Mouse (Mus musculus): ENCODE data around the gene Krtcap2. TPM values are rescaled to one million over a fixed set of nuclear protein-coding genes. Genes with fewer than 3 reads are reported as not detected.

Krtcap2 gene
- polyA plus RNA-seq, 1 experiment from 2014 or later: 282 TPM

DNA sequence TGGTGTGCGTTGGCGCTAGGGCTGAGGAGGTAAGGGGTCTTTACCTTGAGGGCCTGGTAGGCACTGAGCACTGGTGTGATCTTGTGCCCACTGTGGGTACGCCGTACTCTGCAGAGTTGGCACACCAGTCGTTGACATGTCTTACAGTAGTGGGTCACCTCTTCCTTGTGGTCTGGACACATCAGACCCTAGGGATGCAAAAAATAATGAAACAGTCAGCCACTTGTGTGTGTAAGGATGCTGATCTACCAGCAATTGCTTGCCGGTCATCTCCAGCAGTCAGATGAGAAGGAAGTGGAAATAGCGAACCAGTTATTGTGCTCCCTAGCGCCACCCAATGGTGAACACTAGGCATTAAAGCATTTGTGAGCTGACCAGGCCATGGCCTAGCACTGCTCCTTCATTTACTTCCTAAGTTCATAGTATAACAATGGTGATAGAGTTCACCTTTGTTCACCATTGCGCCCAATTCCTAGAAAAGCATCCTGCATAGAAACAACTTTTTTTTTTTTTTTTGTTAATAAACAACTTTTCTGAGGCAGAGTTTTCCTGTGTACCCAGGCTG lies 3.4 kb upstream of the Krtcap2 start:
- peak; percentile 64 for DNase-seq (ENCODE audit: low spot score)
- Histone ChIP-seq H3K27me3 (ENCODE audit: low read depth, poor library complexity, severe bottlenecking) (peaks cover 28% of the 10 kb centered on the region), H3K36me3 (peaks cover 25% of the 10 kb centered on the region), H3K9me3 (replicated peaks) (no peaks in the 10 kb centered on the region), H3K4me3 (no peak overlapping the region), H3K27ac (replicated peaks) (no peak overlapping the region), H3K4me1 (peaks cover 49% of the 10 kb centered on the region)
- WGBS: 74% methylated on average over 9 of the region's 9 CpGs

GRCm38 (mm10) chr3:89243609-89244008 lies 2.2 kb upstream of the Krtcap2 start:
- peak; percentile 58 for DNase-seq (ENCODE audit: low spot score)
- peaks cover 28% of the 10 kb centered on the region for H3K27me3 ChIP-seq (ENCODE audit: low read depth, poor library complexity, severe bottlenecking)
- H3K4me3 ChIP-seq: peak overlapping the region; percentile 86
- H3K9me3 ChIP-seq (replicated peaks): no peaks in the 10 kb centered on the region
- peaks cover 51% of the 10 kb centered on the region for H3K4me1 ChIP-seq
- peaks cover 25% of the 10 kb centered on the region for H3K36me3 ChIP-seq
- 8% methylated on average over 14 of the region's 14 CpGs for WGBS
- H3K27ac ChIP-seq (replicated peaks): peak overlapping the region; percentile 93; the same call in 1 of the 2 replicates

DNA sequence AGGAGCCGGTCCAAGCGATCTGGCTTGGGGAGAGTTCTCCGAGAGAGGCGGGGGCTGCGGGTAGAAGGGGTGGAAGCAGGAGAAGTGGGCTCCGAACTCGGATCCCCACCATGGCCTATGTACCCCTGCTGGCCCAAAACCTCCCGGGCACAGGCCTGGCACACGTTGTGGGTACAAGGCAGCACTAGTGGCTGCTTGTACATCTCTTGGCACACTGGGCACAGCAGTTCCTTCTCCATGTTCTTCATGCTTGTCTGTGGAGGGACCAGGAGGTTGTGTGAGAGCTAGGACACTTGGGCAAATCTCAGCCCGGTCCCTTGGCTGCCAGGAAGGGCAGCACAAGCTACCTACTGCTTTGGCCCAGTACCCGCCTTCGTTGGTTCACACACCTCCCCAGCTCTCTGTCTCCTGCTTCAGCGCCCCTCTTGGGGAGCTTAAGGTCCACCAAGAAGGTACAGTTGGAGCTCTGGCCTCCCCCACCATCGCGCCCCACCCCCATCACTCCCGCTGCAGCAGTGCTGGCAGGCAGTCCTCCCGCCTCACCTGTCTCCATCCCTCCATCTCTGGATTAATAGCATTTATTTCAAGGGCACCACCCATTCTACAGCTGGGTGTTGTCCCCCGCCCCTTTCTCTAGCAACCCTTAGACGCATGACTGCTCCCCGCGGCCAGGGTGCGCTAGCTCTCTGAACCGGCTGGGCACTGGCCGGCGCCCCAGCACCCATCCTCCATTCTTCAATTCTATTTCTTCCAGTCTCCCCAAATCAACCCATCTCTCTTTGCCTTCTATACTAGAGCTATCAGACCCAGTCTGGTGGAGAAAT lies 1.4 kb upstream of the Krtcap2 start:
- Histone ChIP-seq H3K27ac (replicated peaks) (peak overlapping the region; percentile 93), H3K4me1 (peaks cover 50% of the 10 kb centered on the region), H3K36me3 (peaks cover 26% of the 10 kb centered on the region), H3K9me3 (replicated peaks) (no peaks in the 10 kb centered on the region), H3K4me3 (peak overlapping the region; percentile 86), H3K27me3 (ENCODE audit: low read depth, poor library complexity, severe bottlenecking) (peaks cover 28% of the 10 kb centered on the region)
- no peak for DNase-seq (ENCODE audit: low spot score)
- WGBS: 11% methylated on average over 25 of the region's 25 CpGs

DNA sequence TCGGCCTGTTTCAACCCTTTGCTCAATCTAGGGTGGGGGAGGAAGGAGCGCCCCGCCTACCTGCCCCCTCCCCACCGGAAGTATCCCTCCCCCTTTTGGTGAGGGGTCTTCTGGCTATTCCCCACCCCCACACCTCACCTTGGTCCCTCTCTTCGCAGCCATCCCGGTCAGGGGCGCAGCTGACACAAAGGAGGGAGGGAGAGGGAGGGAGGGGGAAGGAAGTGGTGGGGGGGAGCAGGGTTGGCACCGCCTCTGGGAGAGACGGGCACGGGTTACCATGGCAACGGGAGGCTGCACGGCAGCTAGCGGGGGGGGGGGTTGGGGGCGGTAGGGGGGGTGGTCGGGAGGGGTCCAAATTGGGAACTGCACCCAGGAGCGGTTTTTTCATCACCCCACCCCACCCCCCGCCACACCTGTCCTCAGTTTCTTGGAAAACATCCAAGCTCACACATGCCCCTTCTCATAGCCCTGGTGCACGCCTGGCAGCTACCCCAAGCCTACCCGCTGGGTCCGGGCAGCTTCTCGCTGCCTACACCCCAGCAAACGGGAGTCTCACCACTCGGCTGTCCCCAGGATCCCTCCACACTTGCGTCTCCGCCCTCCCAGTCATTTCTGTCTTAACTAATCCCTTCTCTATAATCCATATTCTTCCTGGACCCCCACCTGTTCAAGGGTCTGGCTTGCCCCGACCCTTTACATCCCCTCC lies 631 bp upstream of the Krtcap2 start:
- Histone ChIP-seq H3K4me1 (peaks cover 53% of the 10 kb centered on the region), H3K9me3 (replicated peaks) (no peaks in the 10 kb centered on the region), H3K4me3 (peak overlapping the region; percentile 86), H3K27ac (replicated peaks) (peak overlapping the region; percentile 93), H3K36me3 (peaks cover 30% of the 10 kb centered on the region), H3K27me3 (ENCODE audit: low read depth, poor library complexity, severe bottlenecking) (peaks cover 35% of the 10 kb centered on the region)
- DNase-seq (ENCODE audit: low spot score): peak; percentile 67
- WGBS: under 1% methylated on average over 23 of the region's 26 CpGs

DNA sequence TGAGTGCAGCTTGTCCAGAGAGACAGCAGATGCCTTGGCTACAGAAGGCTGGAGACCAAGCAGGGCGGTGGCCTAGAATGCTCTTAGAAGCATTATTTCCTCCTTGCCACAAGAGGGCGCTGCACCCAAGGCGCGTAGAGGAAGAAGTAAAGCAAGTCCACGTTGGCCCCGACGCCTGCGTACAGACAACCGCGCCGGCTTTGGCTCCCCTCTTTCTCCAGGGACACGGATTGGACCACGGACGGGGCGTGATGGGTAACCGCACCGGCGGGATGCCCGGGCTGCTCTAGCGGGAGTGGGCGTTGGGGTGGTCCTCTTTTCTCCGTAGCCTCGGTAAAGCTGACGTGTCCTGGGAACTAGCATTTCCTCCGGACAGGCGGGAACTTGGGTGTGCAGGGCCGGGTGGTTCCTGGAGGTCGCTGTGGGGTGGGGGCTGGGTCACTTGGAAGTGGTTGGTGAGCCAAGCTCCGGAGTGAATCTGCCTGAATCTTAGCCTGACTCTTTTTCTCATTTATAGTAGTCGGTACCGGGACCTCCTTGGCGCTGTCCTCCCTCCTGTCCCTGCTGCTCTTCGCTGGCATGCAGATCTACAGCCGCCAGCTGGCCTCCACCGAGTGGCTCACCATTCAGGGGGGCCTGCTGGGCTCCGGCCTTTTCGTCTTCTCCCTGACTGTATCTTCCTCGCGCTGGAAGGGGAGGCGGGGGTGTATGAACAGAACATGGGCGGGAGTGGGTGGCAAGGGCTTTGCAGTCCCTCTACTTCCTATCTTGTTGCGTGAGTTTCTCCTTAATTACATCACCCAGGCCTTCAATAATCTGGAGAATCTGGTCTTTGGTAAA lies 715 bp downstream of the Krtcap2 start, which contains the start of gene Trim46:
Gene Trim46 (minus strand): TSS at position 49 of the 840 bp plus-strand sequence.
- H3K4me1 ChIP-seq: peaks cover 66% of the 10 kb centered on the region
- peaks cover 42% of the 10 kb centered on the region for H3K27me3 ChIP-seq (ENCODE audit: low read depth, poor library complexity, severe bottlenecking)
- peak within 1 kb of the TSS; percentile 86 for H3K4me3 ChIP-seq
- 1% methylated on average over 42 of the region's 42 CpGs for WGBS
- DNase-seq (ENCODE audit: low spot score): peak; percentile 92
- H3K36me3 ChIP-seq: peaks cover 30% of the 10 kb centered on the region
- H3K9me3 ChIP-seq (replicated peaks): no peaks in the 10 kb centered on the region
- peak within 1 kb of the TSS; percentile 93 for H3K27ac ChIP-seq (replicated peaks)

GRCm38 (mm10) chr3:89247466-89247865 lies 1.7 kb downstream of the Krtcap2 start:
- peaks cover 52% of the 10 kb centered on the region for H3K27me3 ChIP-seq (ENCODE audit: low read depth, poor library complexity, severe bottlenecking)
- peaks cover 75% of the 10 kb centered on the region for H3K4me1 ChIP-seq
- peak overlapping the region; percentile 86 for H3K4me3 ChIP-seq
- H3K27ac ChIP-seq (replicated peaks): peak overlapping the region; percentile 93
- whole genome bisulfite sequencing: 94% methylated on average over 4 of the region's 4 CpGs
- DNase-seq (ENCODE audit: low spot score): no peak
- H3K9me3 ChIP-seq (replicated peaks): no peaks in the 10 kb centered on the region
- peaks cover 24% of the 10 kb centered on the region for H3K36me3 ChIP-seq

- DNase-seq (ENCODE audit: low spot score): peak; percentile 28
- no peaks in the 10 kb centered on the region for H3K9me3 ChIP-seq (replicated peaks)
- H3K4me1 ChIP-seq: peaks cover 51% of the 10 kb centered on the region
- peaks cover 24% of the 10 kb centered on the region for H3K36me3 ChIP-seq
- WGBS: 22% methylated on average over 7 of the region's 7 CpGs
- no peak overlapping the region for H3K4me3 ChIP-seq
- H3K27ac ChIP-seq (replicated peaks): peak overlapping the region; percentile 35; the same call in 1 of the 2 replicates
- H3K27me3 ChIP-seq (ENCODE audit: low read depth, poor library complexity, severe bottlenecking): peaks cover 35% of the 10 kb centered on the region
These were observed 4.8 kb downstream of the Krtcap2 start for GRCm38 (mm10) chr3:89250435-89251040.

DNA sequence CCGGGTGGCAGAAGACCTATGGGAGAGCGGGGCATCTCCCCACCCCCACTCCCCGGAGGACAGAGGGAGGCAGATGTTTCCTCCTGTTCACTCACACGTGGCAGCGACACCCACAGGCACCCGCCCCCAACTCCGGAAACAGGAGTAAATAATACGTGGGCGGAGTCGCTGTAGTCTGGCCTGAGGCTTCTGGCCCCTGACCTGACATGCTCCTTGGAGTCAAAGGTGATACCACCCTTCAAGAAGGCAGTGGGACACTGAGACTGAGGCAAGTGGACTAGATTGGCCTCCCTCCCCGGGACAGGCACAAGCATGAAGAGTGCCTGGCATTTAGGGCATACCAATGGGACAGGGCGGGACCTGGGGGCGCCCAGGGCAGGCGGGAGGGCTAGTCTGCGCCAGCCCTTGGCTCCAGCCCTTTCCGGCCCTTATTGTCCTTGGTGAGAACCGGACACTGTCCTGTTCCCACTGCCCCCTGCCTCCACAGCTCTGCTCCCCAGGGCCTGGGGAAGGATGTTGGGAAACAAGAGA lies 5.7 kb downstream of the Krtcap2 start:
- Histone ChIP-seq H3K4me1 (peaks cover 42% of the 10 kb centered on the region), H3K27ac (replicated peaks) (peak overlapping the region; percentile 35; the same call in 1 of the 2 replicates), H3K27me3 (ENCODE audit: low read depth, poor library complexity, severe bottlenecking) (peaks cover 30% of the 10 kb centered on the region), H3K4me3 (peak overlapping the region; percentile 34), H3K36me3 (peaks cover 24% of the 10 kb centered on the region), H3K9me3 (replicated peaks) (no peaks in the 10 kb centered on the region)
- 6% methylated on average over 17 of the region's 17 CpGs for WGBS
- peak; percentile 51 for DNase-seq (ENCODE audit: low spot score)

DNA sequence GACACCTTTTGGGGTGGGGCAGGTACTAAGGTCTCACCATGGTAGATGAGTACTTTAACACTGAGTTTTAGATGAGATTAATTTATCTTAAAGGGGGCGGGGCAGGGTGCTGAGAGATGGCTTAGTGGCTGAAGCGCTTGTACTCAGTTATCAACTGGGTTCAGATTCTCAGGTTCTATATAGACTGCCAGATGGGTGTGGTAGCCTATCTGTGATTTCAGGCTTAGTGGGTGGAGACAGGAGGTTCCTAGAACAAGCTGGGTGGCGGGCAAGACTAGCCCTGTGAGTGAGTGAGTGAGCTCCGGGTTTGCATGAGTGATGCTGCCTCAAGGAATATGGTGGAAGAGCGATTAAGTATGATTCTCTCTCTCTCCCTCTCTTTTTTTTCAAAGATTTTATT lies 9.2 kb downstream of the Krtcap2 start:
- Histone ChIP-seq H3K4me3 (no peak overlapping the region), H3K9me3 (replicated peaks) (no peaks in the 10 kb centered on the region), H3K27me3 (ENCODE audit: low read depth, poor library complexity, severe bottlenecking) (peaks cover 39% of the 10 kb centered on the region), H3K27ac (replicated peaks) (no peak overlapping the region), H3K4me1 (peaks cover 24% of the 10 kb centered on the region), H3K36me3 (no peaks in the 10 kb centered on the region)
- 87% methylated on average over 5 of the region's 5 CpGs for WGBS
- no peak for DNase-seq (ENCODE audit: low spot score)

DNA sequence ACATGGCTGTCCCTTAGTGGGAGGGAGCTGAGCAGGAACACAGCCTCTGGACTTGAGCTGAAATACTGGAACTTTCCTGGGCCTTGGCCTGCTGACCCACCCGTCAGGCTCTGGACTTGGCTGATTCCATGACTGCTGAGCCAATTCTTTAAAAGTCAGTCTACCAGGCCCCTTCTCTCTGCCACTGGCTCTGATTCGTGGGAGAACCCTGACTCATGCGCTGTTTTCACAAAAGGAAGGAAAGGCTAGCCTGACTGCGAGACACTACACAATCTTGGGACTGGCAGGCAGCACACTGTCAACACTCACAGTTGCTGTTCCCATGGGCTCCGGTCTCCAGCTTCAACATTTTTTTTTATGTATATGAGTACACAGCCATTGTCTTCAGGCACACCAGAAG lies 10.4 kb downstream of the Krtcap2 start:
- Histone ChIP-seq H3K9me3 (replicated peaks) (no peaks in the 10 kb centered on the region), H3K4me1 (peaks cover 20% of the 10 kb centered on the region), H3K27ac (replicated peaks) (no peak overlapping the region), H3K27me3 (ENCODE audit: low read depth, poor library complexity, severe bottlenecking) (peaks cover 35% of the 10 kb centered on the region), H3K36me3 (no peaks in the 10 kb centered on the region), H3K4me3 (no peak overlapping the region)
- no peak for DNase-seq (ENCODE audit: low spot score)
- 83% methylated on average over 5 of the region's 5 CpGs for WGBS

DNA sequence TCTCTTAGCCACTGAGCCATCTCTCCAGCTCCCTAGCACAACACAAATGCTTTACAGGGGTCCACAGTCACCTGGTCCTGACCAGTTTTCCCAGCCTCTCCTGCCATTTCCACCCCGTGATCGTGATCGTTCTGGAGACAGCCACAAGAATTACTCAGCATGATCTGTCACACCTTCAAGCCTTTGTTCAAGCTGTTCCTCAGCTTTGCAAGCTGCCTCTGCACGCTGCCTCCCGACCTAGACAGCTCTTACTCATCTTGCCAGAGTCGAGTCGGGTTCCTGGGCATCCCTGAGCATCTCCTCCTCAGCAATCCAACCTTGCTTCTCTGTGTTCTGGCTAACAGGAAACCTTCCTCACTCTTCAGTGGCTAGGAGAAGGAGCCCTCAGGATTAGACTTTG lies 13.3 kb downstream of the Krtcap2 start, which contains the start of gene Dpm3:
Gene Dpm3 (plus strand): TSS at position 283 of the 400 bp plus-strand sequence.
- no peak within 1 kb of the TSS for H3K4me3 ChIP-seq
- peaks cover 8% of the 10 kb centered on the region for H3K4me1 ChIP-seq
- 73% methylated on average over 7 of the region's 7 CpGs for WGBS
- no peak for DNase-seq (ENCODE audit: low spot score)
- no peaks in the 10 kb centered on the region for H3K36me3 ChIP-seq
- H3K9me3 ChIP-seq (replicated peaks): no peaks in the 10 kb centered on the region
- peaks cover 15% of the 10 kb centered on the region for H3K27me3 ChIP-seq (ENCODE audit: low read depth, poor library complexity, severe bottlenecking)
- H3K27ac ChIP-seq (replicated peaks): no peak within 1 kb of the TSS
